Mouse (Mus musculus) midbrain, embryonic 16.5 days (tissue): ENCODE data around the gene AC134908.4. TPM values are rescaled to one million over a fixed set of nuclear protein-coding genes. Genes with fewer than 3 reads are reported as not detected.

ENCODE experiments used
- microRNA-seq: library from miRNA; unstranded; fragments of <30 nt; microRNA quantifications from one replicate; pipeline ENCODE4, GENCODE M21; 2017
- polyA plus RNA-seq: library from polyadenylated mRNA; unstranded; fragments of >200 nt; fragmentation: Nextera tagmentation; extraction: Ambion mirVana; gene quantifications from 2 replicates; pipeline ENCODE4 v1.2.1, GENCODE M21; 2015

The AC134908.4 gene
- polyA plus RNA-seq, 1 experiment from 2014 or later: not detected

Small RNA genes within 50 kb of the gene (microRNA-seq; reads per million reads assigned to microRNA genes)
- gene Gm25083: not detected
- gene Mir3082: not detected
- gene Mir6966: not detected

Other genes with a start within 250 kb of the AC134908.4 start
- 10.1 and 16.2 TPM in 2 replicates for gene Sox8, start 225.0 kb downstream of the AC134908.4 start, polyA plus RNA-seq
- 20.4 and 20.6 TPM in 2 replicates for gene Lmf1, start 216.6 kb downstream of the AC134908.4 start, polyA plus RNA-seq
- gene Gng13, start 78.5 kb downstream of the AC134908.4 start, polyA plus RNA-seq: 3.2 and 7.3 TPM in 2 replicates
- gene Chtf18, start 68.2 kb downstream of the AC134908.4 start, polyA plus RNA-seq: 4.7 and 5.4 TPM in 2 replicates
- 26.6 and 26.8 TPM in 2 replicates for gene Rpusd1, start 68.0 kb downstream of the AC134908.4 start, polyA plus RNA-seq
- not detected in 2 replicates for gene Mslnl, start 59.6 kb downstream of the AC134908.4 start, polyA plus RNA-seq
- 0.15 and 0.85 TPM in 2 replicates for gene Msln, start 41.3 kb downstream of the AC134908.4 start, polyA plus RNA-seq
- gene Narfl, start 21.9 kb downstream of the AC134908.4 start, polyA plus RNA-seq: 29.0 and 30.2 TPM in 2 replicates
- 147 and 165 TPM in 2 replicates for gene Haghl, start 10.0 kb downstream of the AC134908.4 start, polyA plus RNA-seq
- gene Ccdc78, start 9.1 kb downstream of the AC134908.4 start, polyA plus RNA-seq: 0.34 and 0.39 TPM in 2 replicates
- 91.8 and 96.9 TPM in 2 replicates for gene Fam173a, start 2.8 kb downstream of the AC134908.4 start, polyA plus RNA-seq
- 33.1 and 37.1 TPM in 2 replicates for gene Metrn, start 1.5 kb upstream of the AC134908.4 start, polyA plus RNA-seq
- 45.6 and 52.4 TPM in 2 replicates for gene Fbxl16, start 13.4 kb upstream of the AC134908.4 start, polyA plus RNA-seq
- gene Wdr24, start 28.0 kb upstream of the AC134908.4 start, polyA plus RNA-seq: 32.7 and 33.5 TPM in 2 replicates
- 52.0 and 60.4 TPM in 2 replicates for gene Jmjd8, start 33.2 kb upstream of the AC134908.4 start, polyA plus RNA-seq
- 358 and 382 TPM in 2 replicates for gene Stub1, start 37.7 kb upstream of the AC134908.4 start, polyA plus RNA-seq
- 59.3 and 66.1 TPM in 2 replicates for gene Rhbdl1, start 41.6 kb upstream of the AC134908.4 start, polyA plus RNA-seq
- gene Gm20683, start 46.1 kb upstream of the AC134908.4 start, polyA plus RNA-seq: 11.8 and 14.5 TPM in 2 replicates
- 15.2 and 16.7 TPM in 2 replicates for gene Rhot2, start 49.2 kb upstream of the AC134908.4 start, polyA plus RNA-seq
- 18.5 and 21.6 TPM in 2 replicates for gene Wdr90, start 65.8 kb upstream of the AC134908.4 start, polyA plus RNA-seq
- gene Mcrip2, start 73.1 kb upstream of the AC134908.4 start, polyA plus RNA-seq: 18.0 and 25.3 TPM in 2 replicates
- 62.2 and 63.5 TPM in 2 replicates for gene Mettl26, start 79.4 kb upstream of the AC134908.4 start, polyA plus RNA-seq
- gene Wfikkn1, start 85.2 kb upstream of the AC134908.4 start, polyA plus RNA-seq: 0.45 and 0.52 TPM in 2 replicates
- 50.9 and 52.2 TPM in 2 replicates for gene Rab40c, start 124.1 kb upstream of the AC134908.4 start, polyA plus RNA-seq
- gene Pigq, start 149.3 kb upstream of the AC134908.4 start, polyA plus RNA-seq: 71.3 and 85.3 TPM in 2 replicates
- 0.16 and 0.78 TPM in 2 replicates for gene Nhlrc4, start 149.3 kb upstream of the AC134908.4 start, polyA plus RNA-seq
- gene A930017K11Rik, start 156.9 kb upstream of the AC134908.4 start, polyA plus RNA-seq: 2.8 and 3.1 TPM in 2 replicates
- gene Capn15, start 190.1 kb upstream of the AC134908.4 start, polyA plus RNA-seq: 20.6 and 20.8 TPM in 2 replicates